Mouse (Mus musculus) B cell, adult 2 months (primary cell): Measurements from ENCODE around the gene Msantd2.

Experiments used
- DNase-seq, 2 experiments: peaks; one replicate each; pipeline ENCODE4 v3.0.0; 2022

The Msantd2 gene

GRCm38 (mm10) chr9:37488611-37489396, at the start of gene Msantd2:
Gene Msantd2 (plus strand): TSS chr9:37489319.
- DNase-seq, result peak; percentile 93 to 95

- DNase-seq, result no peak
These were observed 36.7 kb upstream of the Msantd2 start for GRCm38 (mm10) chr9:37452401-37452800.

- DNase-seq, result no peak
These were observed 35.8 kb upstream of the Msantd2 start for GRCm38 (mm10) chr9:37453328-37453727.

- DNase-seq, result no peak
These were observed 35.1 kb upstream of the Msantd2 start for GRCm38 (mm10) chr9:37454011-37454492.

GRCm38 (mm10) chr9:37454991-37455390, 34.1 kb upstream of the Msantd2 start:
- DNase-seq, result no peak

GRCm38 (mm10) chr9:37455868-37456267, 33.3 kb upstream of the Msantd2 start:
- DNase-seq, result no peak

GRCm38 (mm10) chr9:37456481-37456910, 32.6 kb upstream of the Msantd2 start:
- DNase-seq, result no peak

- no peak for DNase-seq
These were observed 32.0 kb upstream of the Msantd2 start for GRCm38 (mm10) chr9:37457151-37457550.

GRCm38 (mm10) chr9:37459665-37460042, 29.5 kb upstream of the Msantd2 start:
- no peak for DNase-seq

GRCm38 (mm10) chr9:37460043-37460960, 28.8 kb upstream of the Msantd2 start:
- peak; percentile 31 to 34 for DNase-seq

- no peak for DNase-seq
These were observed 28.2 kb upstream of the Msantd2 start for GRCm38 (mm10) chr9:37460961-37461340.

- no peak for DNase-seq
These were observed 27.5 kb upstream of the Msantd2 start for GRCm38 (mm10) chr9:37461571-37461970.

- DNase-seq, result peak; percentile 58 to 71
These were observed 26.4 kb upstream of the Msantd2 start for GRCm38 (mm10) chr9:37462764-37463163.

GRCm38 (mm10) chr9:37473611-37474125, 15.5 kb upstream of the Msantd2 start:
- no peak for DNase-seq

- no peak for DNase-seq
These were observed 14.2 kb upstream of the Msantd2 start for GRCm38 (mm10) chr9:37474923-37475322.

GRCm38 (mm10) chr9:37485146-37485545, 4.0 kb upstream of the Msantd2 start:
- no peak for DNase-seq

GRCm38 (mm10) chr9:37488041-37488440, 1.1 kb upstream of the Msantd2 start:
- DNase-seq, result no peak

GRCm38 (mm10) chr9:37489446-37490120, 464 bp downstream of the Msantd2 start:
- peak; percentile 49 to 52 for DNase-seq

GRCm38 (mm10) chr9:37495761-37496160, 6.6 kb downstream of the Msantd2 start:
- DNase-seq, result no peak

GRCm38 (mm10) chr9:37496325-37496724, 7.2 kb downstream of the Msantd2 start:
- DNase-seq, result no peak

GRCm38 (mm10) chr9:37500201-37500600, 11.1 kb downstream of the Msantd2 start:
- DNase-seq, result no peak

GRCm38 (mm10) chr9:37501170-37501569, 12.1 kb downstream of the Msantd2 start:
- no peak for DNase-seq

- no peak for DNase-seq
These were observed 15.2 kb downstream of the Msantd2 start for GRCm38 (mm10) chr9:37504348-37504747.
